Mouse (Mus musculus) CH12.LX (cell line): ENCODE measurements around the gene Htt. TPM values are rescaled to one million over a fixed set of nuclear protein-coding genes. Genes with fewer than 3 reads are reported as not detected.

Experiments
- DNase-seq: peaks from one replicate; pipeline ENCODE4 v3.0.0-alpha.2; 2013; ENCODE audit errors: extremely low read depth
- H3K27ac ChIP-seq: 2 replicates; pipeline ENCODE4 v1.5.1; 2012; ENCODE audit warnings: low read depth, mild to moderate bottlenecking, control low read depth, moderate library complexity; ENCODE audit not compliant: insufficient read depth
- H3K27me3 ChIP-seq: replicated peaks from 2 replicates; pipeline ENCODE3; 2012; ENCODE audit warnings: inconsistent platforms
- H3K36me3 ChIP-seq, 2 experiments: replicated peaks in 1 of 2; 2 replicates each; pipeline versions ENCODE3 to v1.6.1; 2012; ENCODE audit warnings: inconsistent platforms in 1 of 2, low read length in 1 of 2, mild to moderate bottlenecking in 1 of 2, mixed read lengths in 1 of 2, moderate library complexity in 1 of 2; ENCODE audit not compliant: control insufficient read depth in 1 of 2, insufficient read depth in 1 of 2
- H3K4me1 ChIP-seq, 2 experiments: 2 replicates each; pipeline ENCODE4 v1.6.1; 2012; ENCODE audit warnings: inconsistent platforms in 1 of 2, moderate library complexity in 1 of 2; ENCODE audit not compliant: insufficient read depth in 2 of 2, control insufficient read depth in 1 of 2
- H3K4me2 ChIP-seq: 2 replicates; pipeline ENCODE4 v1.6.1; 2012; ENCODE audit warnings: low read depth, mild to moderate bottlenecking, control low read depth; ENCODE audit not compliant: poor library complexity, insufficient read depth, severe bottlenecking
- H3K4me3 ChIP-seq, 3 experiments: fragments of 150-350 bp in 1 of 3; sonication (generic) in 1 of 3; replicated peaks in 1 of 3; 2 replicates each; pipeline versions ENCODE3 to v1.5.1; 2011 to 2012; ENCODE audit warnings: low read depth in 2 of 3, low read length in 2 of 3, mild to moderate bottlenecking in 2 of 3, moderate library complexity in 2 of 3, control low read depth in 1 of 3, improper control_type of control experiment in 1 of 3, inconsistent platforms in 1 of 3, mixed read lengths in 1 of 3; ENCODE audit not compliant: poor library complexity in 1 of 3
- H3K79me2 ChIP-seq: replicated peaks from 2 replicates; pipeline ENCODE4 v1.6.1; 2012; ENCODE audit warnings: mild to moderate bottlenecking, moderate library complexity; ENCODE audit not compliant: control insufficient read depth, poor library complexity, insufficient read depth, severe bottlenecking; ENCODE audit errors: extremely low read depth
- H3K9ac ChIP-seq: 2 replicates; pipeline ENCODE4 v1.6.1; 2012; ENCODE audit warnings: low read depth, mild to moderate bottlenecking, control low read depth, moderate library complexity; ENCODE audit not compliant: insufficient read depth
- H3K9me3 ChIP-seq: replicated peaks from 2 replicates; pipeline ENCODE3; 2012; ENCODE audit warnings: low read length, inconsistent platforms, mixed read lengths
- CHD1 ChIP-seq: IDR thresholded peaks from 2 replicates; pipeline ENCODE4 v1.6.1; 2012; ENCODE audit warnings: low read depth, low read length, improper control_type of control experiment, inconsistent platforms
- CHD2 ChIP-seq: IDR thresholded peaks from 2 replicates; pipeline ENCODE4 v1.6.1; 2011; ENCODE audit warnings: low read length, improper control_type of control experiment
- CTCF ChIP-seq, 2 experiments: IDR thresholded peaks in 1 of 2; conservative IDR thresholded peaks in 1 of 2; 2 replicates each; pipeline ENCODE4 v1.5.1; 2011 to 2012; ENCODE audit warnings: low read depth in 2 of 2, low read length in 2 of 2, improper control_type of control experiment in 1 of 2, inconsistent platforms in 1 of 2, mild to moderate bottlenecking in 1 of 2, moderate library complexity in 1 of 2
- ELF1 ChIP-seq: IDR thresholded peaks from 2 replicates; pipeline ENCODE4 v1.6.1; 2014; ENCODE audit warnings: low read depth, mild to moderate bottlenecking, inconsistent platforms, low read length, improper control_type of control experiment
- EP300 ChIP-seq: IDR thresholded peaks from 2 replicates; pipeline ENCODE4 v1.6.1; 2011; ENCODE audit warnings: low read length, improper control_type of control experiment
- ETS1 ChIP-seq: conservative IDR thresholded peaks from 2 replicates; pipeline ENCODE4 v1.6.1; 2012; ENCODE audit warnings: low read depth, mild to moderate bottlenecking, inconsistent platforms, low read length, improper control_type of control experiment, moderate library complexity
- JUN ChIP-seq: IDR thresholded peaks from 2 replicates; pipeline ENCODE4 v1.6.1; 2011; ENCODE audit warnings: low read depth, mild to moderate bottlenecking, low read length, improper control_type of control experiment, moderate library complexity; ENCODE audit not compliant: insufficient read depth
- JUND ChIP-seq: conservative IDR thresholded peaks from 2 replicates; pipeline ENCODE4 v1.6.1; 2011; ENCODE audit warnings: low read depth, low read length, improper control_type of control experiment
- KAT2A ChIP-seq: IDR thresholded peaks from 2 replicates; pipeline ENCODE4 v1.6.1; 2012; ENCODE audit warnings: low read length, improper control_type of control experiment, inconsistent platforms; ENCODE audit not compliant: insufficient replicate concordance
- MAFK ChIP-seq: IDR thresholded peaks from 2 replicates; pipeline ENCODE4 v1.6.1; 2011; ENCODE audit warnings: low read length, improper control_type of control experiment; ENCODE audit not compliant: insufficient replicate concordance
- MAX ChIP-seq: IDR thresholded peaks from 2 replicates; pipeline ENCODE4 v1.6.1; 2011; ENCODE audit warnings: low read length, improper control_type of control experiment
- MAZ ChIP-seq: IDR thresholded peaks from 2 replicates; pipeline ENCODE4 v1.6.1; 2012; ENCODE audit warnings: low read depth, mild to moderate bottlenecking, inconsistent platforms, low read length, improper control_type of control experiment, moderate library complexity
- MEF2A ChIP-seq: IDR thresholded peaks from 2 replicates; pipeline ENCODE4 v1.6.1; 2014; ENCODE audit warnings: low read depth, mild to moderate bottlenecking, inconsistent platforms, low read length, improper control_type of control experiment, borderline replicate concordance
- MXI1 ChIP-seq: IDR thresholded peaks from 2 replicates; pipeline ENCODE4 v1.6.1; 2011; ENCODE audit warnings: mild to moderate bottlenecking, low read depth, low read length, improper control_type of control experiment
- NELFE ChIP-seq: IDR thresholded peaks from 2 replicates; pipeline ENCODE4 v1.6.1; 2011; ENCODE audit warnings: low read depth, low read length, improper control_type of control experiment
- NRF1 ChIP-seq: IDR thresholded peaks from 2 replicates; pipeline ENCODE4 v1.6.1; 2014; ENCODE audit warnings: low read depth, mild to moderate bottlenecking, inconsistent platforms, low read length, improper control_type of control experiment, moderate library complexity
- PAX5 ChIP-seq: IDR thresholded peaks from 2 replicates; pipeline ENCODE4 v1.6.1; 2012; ENCODE audit warnings: low read length, inconsistent platforms, mixed read lengths
- POLR2A ChIP-seq: IDR thresholded peaks from 2 replicates; pipeline ENCODE4 v1.6.1; 2011; ENCODE audit warnings: low read depth, mild to moderate bottlenecking, improper control_type of control experiment, low read length
- POLR2AphosphoS2 ChIP-seq: IDR thresholded peaks from 2 replicates; pipeline ENCODE4 v1.6.1; 2011; ENCODE audit warnings: low read depth, low read length, improper control_type of control experiment
- RAD21 ChIP-seq: IDR thresholded peaks from 2 replicates; pipeline ENCODE4 v1.6.1; 2011; ENCODE audit warnings: low read depth, mild to moderate bottlenecking, low read length, improper control_type of control experiment, moderate library complexity
- RCOR1 ChIP-seq: conservative IDR thresholded peaks from 2 replicates; pipeline ENCODE4 v1.6.1; 2012; ENCODE audit warnings: low read depth, mild to moderate bottlenecking, inconsistent platforms, low read length, improper control_type of control experiment
- SMC3 ChIP-seq: IDR thresholded peaks from 2 replicates; pipeline ENCODE4 v1.6.1; 2011; ENCODE audit warnings: low read depth, low read length, improper control_type of control experiment
- TBP ChIP-seq: conservative IDR thresholded peaks from 2 replicates; pipeline ENCODE4 v1.6.1; 2011; ENCODE audit warnings: low read depth, low read length, improper control_type of control experiment
- TCF12 ChIP-seq: IDR thresholded peaks from 2 replicates; pipeline ENCODE4 v1.6.1; 2014; ENCODE audit warnings: low read depth, mild to moderate bottlenecking, inconsistent platforms, low read length, improper control_type of control experiment
- UBTF ChIP-seq: IDR thresholded peaks from 2 replicates; pipeline ENCODE4 v1.6.1; 2012; ENCODE audit warnings: low read depth, mild to moderate bottlenecking, inconsistent platforms, low read length, improper control_type of control experiment, moderate library complexity
- USF1 ChIP-seq: IDR thresholded peaks from 2 replicates; pipeline ENCODE4 v1.6.1; 2014; ENCODE audit warnings: low read depth, mild to moderate bottlenecking, inconsistent platforms, low read length, improper control_type of control experiment
- USF2 ChIP-seq: conservative IDR thresholded peaks from 2 replicates; pipeline ENCODE4 v1.6.1; 2011; ENCODE audit warnings: low read depth, low read length, improper control_type of control experiment
- ZNF384 ChIP-seq: IDR thresholded peaks from 2 replicates; pipeline ENCODE4 v1.6.1; 2012; ENCODE audit warnings: low read depth, low read length, improper control_type of control experiment, inconsistent platforms
- dilution Hi-C: fragments of 300-500 bp; cut with MboI; formaldehyde crosslinking; loops from 2 replicates; pipeline ENCODE4 v1.14.3; 2020; ENCODE audit warnings: low sequenced_read_pairs; ENCODE audit not compliant: extremely low pct_unique_long_range_greater_than_20kb, extremely low pct_ligation_motif_present
- in situ Hi-C: fragments of 300-500 bp; cut with MboI; formaldehyde crosslinking; loops from 3 replicates; pipeline ENCODE4 v1.14.3; 2019; ENCODE audit warnings: low sequenced_read_pairs, low pct_ligation_motif_present, low pct_unique_long_range_greater_than_20kb, mixed read lengths
- polyA plus RNA-seq: library from polyadenylated mRNA; unstranded; fragments of >175 nt; gene quantifications from 2 replicates; pipeline ENCODE4 v1.2.1, GENCODE M21; 2012; ENCODE audit warnings: low read depth; ENCODE audit not compliant: insufficient read length
- total RNA-seq, 2 experiments: library from RNA; depleted of rRNA; stranded (reverse); fragments of 300-350 nt in 1 of 2; fragments of >200 nt in 1 of 2; gene quantifications; 2 replicates each; pipeline ENCODE4 v1.2.3; 2012 to 2014

Gene Htt
- total and polyA plus RNA-seq, 3 experiments = 10.2 to 18.1 (median 18.1) TPM

GRCm38 (mm10) chr5:34771818-34772217, 10.3 kb downstream of the Htt start:
- Histone ChIP-seq H3K4me2 (no peak overlapping the region), H3K9ac (no peak overlapping the region)
- TF ChIP-seq MXI1 = no peak
- no peak for TF ChIP-seq ETS1
- TF ChIP-seq ZNF384 = no peak
- no peak for TF ChIP-seq MEF2A
- TF ChIP-seq USF1 = no peak
- TF ChIP-seq MAX = no peak
- no peak for TF ChIP-seq RCOR1
- TF ChIP-seq NELFE = no peak
- no peak for TF ChIP-seq PAX5
- TF ChIP-seq UBTF = no peak
- TF ChIP-seq JUND = no peak
- TF ChIP-seq MAZ = no peak
- no peak for TF ChIP-seq NRF1
- no peak for TF ChIP-seq TCF12
- TF ChIP-seq CHD2 = no peak
- TF ChIP-seq KAT2A = no peak
- no peak for TF ChIP-seq CTCF (conservative IDR thresholded peaks at IDR 0.05 in 1 of 2, IDR thresholded peaks at IDR 0.05 in 1 of 2; ENCODE audit: low read depth in 2 of 2, low read length in 2 of 2)
- TF ChIP-seq EP300 = no peak
- no peak for TF ChIP-seq POLR2A
- TF ChIP-seq JUN = no peak
- TF ChIP-seq, all 38 proteins: peak for 0
- peaks cover 23% of the 10 kb centered on the region for H3K79me2 ChIP-seq
- H3K27me3 ChIP-seq = no peaks in the 10 kb centered on the region
- peaks cover 8 to 31% of the 10 kb centered on the region in 2 experiments for H3K4me1 ChIP-seq
- in situ Hi-C loops (no loop called here), dilution Hi-C loops (no loop called here)
- H3K36me3 ChIP-seq = peaks cover 4 to 14% of the 10 kb centered on the region in 2 experiments
- no peak for DNase-seq
- no peak overlapping the region for H3K4me3 ChIP-seq
- no peaks in the 10 kb centered on the region for H3K9me3 ChIP-seq
- H3K27ac ChIP-seq = no peak overlapping the region

- Histone ChIP-seq H3K9ac (no peak overlapping the region), H3K9me3 (no peaks in the 10 kb centered on the region), H3K27me3 (no peaks in the 10 kb centered on the region), H3K4me3 (no peak overlapping the region), H3K27ac (no peak overlapping the region), H3K4me1 (peaks cover 8 to 31% of the 10 kb centered on the region in 2 experiments), H3K4me2 (no peak overlapping the region), H3K36me3 (peaks cover 4 to 14% of the 10 kb centered on the region in 2 experiments), H3K79me2 (peaks cover 21% of the 10 kb centered on the region)
- no peak for DNase-seq
- dilution Hi-C loops = no loop called here
- TF ChIP-seq NRF1 = no peak
- no peak for TF ChIP-seq RAD21
- TF ChIP-seq POLR2AphosphoS2 = no peak
- TF ChIP-seq ELF1 = no peak
- no peak for TF ChIP-seq CHD1
- TF ChIP-seq EP300 = no peak
- no peak for TF ChIP-seq TBP
- no peak for TF ChIP-seq ETS1
- TF ChIP-seq MAFK = no peak
- TF ChIP-seq USF2 = no peak
- no peak for TF ChIP-seq ZNF384
- no peak for TF ChIP-seq SMC3
- TF ChIP-seq CHD2 = no peak
- in situ Hi-C loops = no loop called here
Measured at GRCm38 (mm10) chr5:34772696-34773245, 11.2 kb downstream of the Htt start.
